Mouse (Mus musculus) B cell, adult 2 months (primary cell): ENCODE data around the gene Unc50.
A peak's percentile ranks its signal among the peaks of the same experiment; 100 is the strongest.

Experiments used
- DNase-seq, 2 experiments: peaks; one replicate each; pipeline ENCODE4 v3.0.0; 2022

Gene Unc50

GRCm38 (mm10) chr1:37448361-37449095 is 18.6 kb downstream of the Unc50 start:
- peak; percentile 91 to 92 for DNase-seq

- DNase-seq: no peak
Measured at GRCm38 (mm10) chr1:37451270-37451669, 21.3 kb downstream of the Unc50 start.

DNA sequence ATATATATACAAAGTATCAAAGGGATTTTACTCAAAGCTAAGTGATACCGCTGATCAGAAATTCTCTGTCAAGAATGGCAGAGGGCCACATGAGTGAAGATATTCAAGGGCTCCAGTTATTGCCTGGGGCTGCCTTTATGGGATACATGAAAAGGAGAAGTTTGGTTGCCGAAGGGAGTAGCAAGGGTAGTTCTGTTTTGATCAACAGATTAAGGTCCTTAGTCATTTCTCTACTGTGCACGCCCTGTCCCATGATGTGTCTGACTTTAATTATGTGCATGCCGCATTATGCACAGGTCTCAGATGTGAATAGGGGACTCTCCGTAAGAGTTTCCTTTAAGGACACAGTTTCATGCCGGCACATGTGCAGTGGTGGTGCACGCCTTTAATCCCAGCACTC is 27.6 kb downstream of the Unc50 start:
- DNase-seq: no peak

DNA sequence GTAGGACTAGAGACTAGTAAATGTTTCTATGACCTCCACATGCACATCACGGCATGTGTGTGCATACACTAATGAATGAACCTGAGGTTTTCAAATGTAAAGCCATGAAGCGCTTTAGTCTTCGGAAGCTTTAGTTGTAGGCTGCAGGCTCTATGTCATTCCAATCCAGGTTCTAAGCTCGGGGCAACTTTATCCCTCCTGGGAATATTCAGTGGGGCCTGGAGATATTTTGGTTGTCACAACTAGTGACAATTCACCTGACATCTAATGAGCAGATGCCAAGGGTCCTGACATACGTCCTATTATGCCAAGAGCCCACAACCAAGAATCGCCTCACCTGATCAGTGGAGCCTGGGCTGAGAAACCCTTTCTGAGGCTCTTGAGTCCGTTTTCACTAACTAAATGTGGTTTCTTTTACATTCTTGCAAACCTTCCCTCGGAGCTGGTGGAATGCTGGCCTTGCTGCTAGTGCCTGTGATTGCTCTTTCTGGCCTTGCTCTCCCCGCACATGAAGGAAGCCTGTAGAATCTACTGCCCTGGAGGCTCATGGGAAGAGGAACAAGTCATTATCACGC is 35.0 kb downstream of the Unc50 start:
- DNase-seq: no peak

GRCm38 (mm10) chr1:37466322-37466995 is 36.5 kb downstream of the Unc50 start:
- peak in 1 of 2 experiments; percentile 36 for DNase-seq

- peak in 1 of 2 experiments; percentile 27 for DNase-seq
Measured at GRCm38 (mm10) chr1:37467806-37468205, 37.9 kb downstream of the Unc50 start.

- no peak for DNase-seq
Measured at GRCm38 (mm10) chr1:37469007-37469406, 39.1 kb downstream of the Unc50 start.

DNA sequence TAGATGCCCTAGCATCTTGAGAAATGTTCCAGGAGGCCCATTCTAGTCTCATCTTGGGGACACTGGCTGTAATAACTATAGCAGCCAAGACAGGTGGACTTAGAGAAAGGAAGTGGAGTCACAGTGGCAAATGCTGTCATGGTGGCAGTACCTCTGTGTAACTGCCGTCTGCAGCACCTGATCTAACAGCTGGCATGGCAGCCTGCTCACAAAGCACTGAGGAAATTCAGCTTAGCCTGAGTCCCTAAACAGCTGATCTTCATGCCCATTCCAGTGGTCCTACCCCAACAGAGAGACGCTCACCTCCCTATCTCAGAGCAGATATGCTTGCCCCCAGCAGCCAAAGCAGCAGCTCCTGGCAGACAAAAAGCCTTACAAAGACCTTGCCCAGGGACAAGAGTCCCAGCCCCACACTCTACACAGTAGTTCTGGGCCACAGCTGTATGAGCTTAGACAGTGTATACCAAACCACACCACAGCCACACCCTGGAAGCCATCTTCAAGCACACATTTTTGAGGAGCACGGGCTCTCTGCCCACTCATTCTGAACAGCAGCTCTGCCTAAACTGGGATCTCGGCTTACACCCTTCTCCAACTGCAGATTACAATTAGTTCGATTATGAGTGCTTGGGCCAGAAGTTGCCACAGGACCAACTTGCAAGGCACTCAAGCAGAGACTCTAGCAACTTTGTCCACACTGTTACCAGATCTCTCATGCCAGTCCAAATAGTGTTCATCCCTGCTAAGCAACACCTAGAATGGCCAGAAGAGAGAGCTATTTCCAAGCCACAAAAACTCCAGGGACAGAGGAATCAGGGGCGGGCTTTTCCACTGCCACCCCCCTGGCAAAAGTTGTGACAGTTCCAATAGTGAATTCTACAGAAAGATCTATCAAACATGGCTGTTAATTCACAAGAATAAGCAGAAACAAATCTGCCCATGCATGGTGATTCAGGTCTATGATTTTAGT is 41.5 kb downstream of the Unc50 start:
- DNase-seq: peak in 1 of 2 experiments; percentile 11

DNA sequence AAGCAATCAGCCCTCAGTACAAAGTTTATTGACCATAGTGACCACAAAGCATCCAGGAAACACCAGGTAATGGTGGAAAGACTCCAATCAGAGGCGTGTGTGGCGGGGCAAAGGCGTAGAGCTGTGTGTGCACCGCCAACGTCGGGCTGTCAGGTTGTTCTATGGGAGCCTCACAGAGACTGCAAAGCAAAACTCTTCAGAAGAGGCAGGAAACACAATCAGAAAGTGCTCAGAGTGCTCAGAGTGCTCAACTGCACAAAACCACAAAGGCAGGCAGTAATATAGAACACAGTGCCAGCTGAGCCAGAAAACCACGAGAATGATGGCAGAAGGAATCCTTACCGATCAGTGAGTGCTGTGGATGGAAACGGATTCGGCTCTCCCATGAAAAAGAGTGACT is 43.3 kb downstream of the Unc50 start:
- peak in 1 of 2 experiments; percentile 10 for DNase-seq

- DNase-seq: peak; percentile 67 to 68
Measured at GRCm38 (mm10) chr1:37474046-37474445, 44.1 kb downstream of the Unc50 start.

DNA sequence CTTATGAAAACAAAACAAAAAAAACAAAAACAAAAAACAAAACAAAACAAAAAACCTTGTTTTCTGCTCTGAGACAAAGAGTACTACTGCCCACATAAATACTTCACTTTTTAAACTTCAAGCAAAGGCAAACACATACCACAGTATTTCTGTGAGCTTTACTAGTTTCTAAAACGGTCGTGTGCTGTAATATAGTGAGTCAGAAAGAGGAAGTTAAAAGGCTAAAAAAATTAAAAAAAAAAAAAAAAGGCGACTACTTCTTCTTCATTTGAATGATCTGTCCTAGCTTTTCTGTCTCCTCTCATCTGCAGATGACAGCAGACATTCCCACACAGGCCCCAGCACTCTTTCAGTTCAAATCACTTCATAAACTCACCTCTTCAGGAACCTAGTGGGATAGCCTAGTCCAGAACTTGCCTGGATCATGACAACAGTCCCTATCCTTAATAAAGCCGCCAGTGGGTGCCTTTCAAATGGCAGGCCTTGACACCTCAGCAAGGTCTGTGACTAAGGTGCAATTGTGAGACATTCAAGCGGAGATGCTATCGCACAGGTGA is 44.8 kb downstream of the Unc50 start:
- peak; percentile 53 to 62 for DNase-seq

GRCm38 (mm10) chr1:37475312-37475711 is 45.4 kb downstream of the Unc50 start:
- DNase-seq: no peak

GRCm38 (mm10) chr1:37477250-37477649 is 47.3 kb downstream of the Unc50 start:
- DNase-seq: no peak

DNA sequence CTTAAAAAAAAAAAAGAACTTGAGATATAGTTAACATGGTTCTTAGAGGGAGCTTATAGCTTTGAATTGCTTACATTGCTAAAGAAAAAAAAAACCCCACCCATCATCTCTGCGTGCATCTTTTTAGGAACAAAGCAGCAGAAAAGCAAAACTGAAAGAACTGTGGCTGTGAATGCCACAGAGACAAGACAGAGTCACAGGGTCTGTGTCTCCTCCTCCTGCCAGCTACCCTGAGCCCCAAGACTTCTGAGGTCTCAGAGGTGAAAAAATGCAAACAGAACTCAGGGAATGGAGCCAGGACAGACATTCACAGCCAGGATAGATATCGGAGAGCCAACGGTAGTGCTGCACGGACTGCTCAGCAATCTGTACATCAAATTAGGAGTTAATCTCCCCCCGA is 48.0 kb downstream of the Unc50 start:
- DNase-seq: peak; percentile 39 to 51

DNA sequence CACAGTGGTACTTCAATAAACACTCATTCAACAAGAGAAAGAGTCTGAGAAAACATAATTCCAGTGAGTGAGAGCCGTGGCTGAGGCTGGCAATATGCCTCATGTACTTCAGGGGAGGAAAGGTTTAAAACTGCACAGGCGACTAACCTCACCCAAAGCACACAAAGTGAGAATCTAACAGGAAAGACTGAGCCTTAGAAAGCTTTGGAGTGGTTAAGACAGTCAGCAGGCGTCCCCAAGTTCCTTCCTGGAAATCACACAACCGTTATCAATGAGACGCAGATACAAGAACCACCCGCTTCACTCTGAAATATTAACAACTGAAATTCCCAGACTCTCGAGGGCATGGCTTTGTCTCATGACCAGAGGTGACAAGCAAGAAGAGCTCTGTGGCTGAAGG is 48.5 kb downstream of the Unc50 start:
- peak in 1 of 2 experiments; percentile 7 for DNase-seq

GRCm38 (mm10) chr1:37479074-37479473 is 49.1 kb downstream of the Unc50 start:
- peak; percentile 61 to 65 for DNase-seq

GRCm38 (mm10) chr1:37479759-37480158 is 49.8 kb downstream of the Unc50 start:
- DNase-seq: no peak

- peak; percentile 58 to 66 for DNase-seq
Measured at GRCm38 (mm10) chr1:37480731-37481130, 50.8 kb downstream of the Unc50 start.

DNA sequence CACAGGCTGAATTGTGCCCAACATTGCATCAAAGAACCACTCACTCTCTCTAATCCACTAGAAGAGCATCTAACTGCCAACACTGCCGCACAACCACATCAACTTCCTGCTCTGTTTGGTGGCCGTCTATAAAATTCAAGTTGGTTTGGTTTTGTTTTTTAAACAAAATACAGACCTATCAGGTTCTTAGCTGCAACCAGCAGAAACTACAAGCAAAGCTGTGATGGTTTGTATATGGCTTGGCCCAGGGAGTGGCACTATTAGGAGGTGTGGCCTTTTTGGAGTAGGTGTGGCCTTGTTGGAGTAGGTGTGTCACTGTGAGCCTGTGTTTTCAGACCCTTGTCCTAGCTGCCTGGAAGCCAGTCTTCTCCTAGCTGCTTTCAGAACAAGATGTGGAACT is 51.4 kb downstream of the Unc50 start:
- DNase-seq: peak; percentile 51 to 55

- no peak for DNase-seq
Measured at GRCm38 (mm10) chr1:37484612-37485011, 54.7 kb downstream of the Unc50 start.

- peak; percentile 46 for DNase-seq
Measured at GRCm38 (mm10) chr1:37486439-37486838, 56.5 kb downstream of the Unc50 start.

- no peak for DNase-seq
Measured at GRCm38 (mm10) chr1:37486994-37487393, 57.1 kb downstream of the Unc50 start.
